ENCODE assay signal across 10 mouse cellular contexts in the genomic region with DNA sequence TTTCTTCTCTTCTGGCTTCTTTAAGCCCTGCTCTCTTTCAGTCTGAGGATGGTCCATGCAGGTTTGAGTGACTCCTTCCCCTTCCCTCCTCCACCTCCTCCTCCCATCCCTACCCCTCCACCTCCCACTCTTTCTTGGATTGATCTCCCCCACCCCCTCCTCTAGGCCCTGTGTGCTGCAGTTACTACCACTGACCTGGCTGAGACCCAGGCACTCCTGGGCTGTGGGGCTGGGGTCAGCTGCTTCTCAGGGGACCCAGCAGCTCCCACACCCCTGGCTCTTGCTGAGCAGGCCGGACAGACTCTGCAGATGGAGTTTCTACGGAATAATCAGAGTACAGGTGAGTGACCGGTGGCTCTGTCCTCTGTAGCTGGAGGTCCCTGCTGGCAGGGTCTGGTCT. TPM values are rescaled to one million over a fixed set of nuclear protein-coding genes. Genes with fewer than 3 reads are reported as not detected.
DNase-seq lines count a peak whose midpoint lies in the region; ATAC-seq lines count a peak whose summit lies in the region.
"Had no signal": no experiment of that assay in that cellular context is flagged by ENCODE, and none has a peak within 500 bp of the region (broad histone marks: within the 10 kb centered on the region; RNA-seq: fewer than 3 reads in every experiment).

No protein-coding gene starts in this region.

- no peaks in the 10 kb centered on the region for H3K9me3 ChIP-seq in forebrain, embryonic 10.5 days
- H3K9me3 ChIP-seq in forebrain, embryonic 13.5 days (replicated peaks), result no peaks in the 10 kb centered on the region
- H3K9me3 ChIP-seq in kidney, embryonic 15.5 days (replicated peaks), result no peaks in the 10 kb centered on the region
- H3K9me3 ChIP-seq in embryonic facial prominence, embryonic 10.5 days, result no peaks in the 10 kb centered on the region
- H3K9me3 ChIP-seq in limb, embryonic 12.5 days, result no peaks in the 10 kb centered on the region
- H3K9me3 ChIP-seq: forebrain, embryonic 15.5 days had no signal

- ATAC-seq in forebrain, embryonic 13.5 days, result no peak
- peak; percentile 9 for ATAC-seq in kidney, embryonic 15.5 days (replicated peaks; ENCODE audit: low FRiP score)
- 0 out of 2 replicates have a peak, but pooled peaks have one; percentile 5 for ATAC-seq in limb, embryonic 12.5 days (ENCODE audit: insufficient number of reproducible peaks, insufficient read depth, low FRiP score, low TSS enrichment, low read depth)

- peak overlapping the region; percentile 8; the same call in 1 of the 2 replicates for H3K4me3 ChIP-seq in forebrain, embryonic 10.5 days
- H3K4me3 ChIP-seq in forebrain, embryonic 13.5 days, result no peak overlapping the region
- peak overlapping the region; percentile 48 for H3K4me3 ChIP-seq in kidney, embryonic 15.5 days (replicated peaks)
- H3K4me3 ChIP-seq in embryonic facial prominence, embryonic 10.5 days, result peak overlapping the region; percentile 27; the same call in 1 of the 2 replicates
- H3K4me3 ChIP-seq in limb, embryonic 12.5 days (replicated peaks), result peak overlapping the region; percentile 15; the same call in 1 of the 2 replicates
- H3K4me3 ChIP-seq: forebrain, embryonic 15.5 days had no signal

- no peak for DNase-seq in forebrain, embryonic 10.5 days (ENCODE audit: extremely low spot score, low spot score)
- no peak for DNase-seq in kidney, adult 18-20 months
- DNase-seq in embryonic facial prominence, embryonic 10.5 days (ENCODE audit: low spot score), result no peak
- no peak for DNase-seq in urinary bladder, adult 18-20 months (ENCODE audit: low spot score in 2 of 2)
- no peak for DNase-seq in thymus, postnatal 14 days
- DNase-seq: cerebellum, adult 8-10 months had no signal

- no peaks in the 10 kb centered on the region for H3K27me3 ChIP-seq in forebrain, embryonic 10.5 days (ENCODE audit: poor library complexity, severe bottlenecking)
- no peaks in the 10 kb centered on the region for H3K27me3 ChIP-seq in forebrain, embryonic 13.5 days
- H3K27me3 ChIP-seq in kidney, embryonic 15.5 days, result no peaks in the 10 kb centered on the region
- H3K27me3 ChIP-seq in embryonic facial prominence, embryonic 10.5 days (replicated peaks; ENCODE audit: low read depth, poor library complexity, severe bottlenecking), result no peaks in the 10 kb centered on the region
- H3K27me3 ChIP-seq in limb, embryonic 12.5 days, result no peaks in the 10 kb centered on the region
- H3K27me3 ChIP-seq: forebrain, embryonic 15.5 days had no signal

- no peak overlapping the region for H3K9ac ChIP-seq in forebrain, embryonic 13.5 days
- H3K9ac ChIP-seq in kidney, embryonic 15.5 days, result peak overlapping the region; percentile 43
- H3K9ac ChIP-seq in limb, embryonic 12.5 days (replicated peaks), result peak overlapping the region; percentile 12; the same call in 1 of the 2 replicates
- H3K9ac ChIP-seq: forebrain, embryonic 15.5 days had no signal

- H3K4me1 ChIP-seq in forebrain, embryonic 10.5 days, result peaks cover 32% of the 10 kb centered on the region
- H3K4me1 ChIP-seq in forebrain, embryonic 13.5 days, result peaks cover 13% of the 10 kb centered on the region; the same call in 1 of the 2 replicates
- peaks cover 53% of the 10 kb centered on the region for H3K4me1 ChIP-seq in kidney, embryonic 15.5 days
- peaks cover 38% of the 10 kb centered on the region for H3K4me1 ChIP-seq in embryonic facial prominence, embryonic 10.5 days
- H3K4me1 ChIP-seq in limb, embryonic 12.5 days (replicated peaks), result peaks cover 40% of the 10 kb centered on the region
- H3K4me1 ChIP-seq: forebrain, embryonic 15.5 days had no signal

- peak overlapping the region; percentile 79 for H3K27ac ChIP-seq in forebrain, embryonic 10.5 days
- no peak overlapping the region for H3K27ac ChIP-seq in forebrain, embryonic 13.5 days
- peak overlapping the region; percentile 97 for H3K27ac ChIP-seq in kidney, embryonic 15.5 days
- peak overlapping the region; percentile 80 for H3K27ac ChIP-seq in embryonic facial prominence, embryonic 10.5 days (replicated peaks)
- peak overlapping the region; percentile 86 for H3K27ac ChIP-seq in limb, embryonic 12.5 days
- H3K27ac ChIP-seq: forebrain, embryonic 15.5 days had no signal

- no peak overlapping the region for H3K4me2 ChIP-seq in forebrain, embryonic 13.5 days
- H3K4me2 ChIP-seq in kidney, embryonic 15.5 days, result peak overlapping the region; percentile 57
- H3K4me2 ChIP-seq in limb, embryonic 12.5 days, result peak overlapping the region; percentile 42
- H3K4me2 ChIP-seq: forebrain, embryonic 15.5 days had no signal

- 0 out of 2 replicates have a peak, but pooled peaks cover 4% of the 10 kb centered on the region for H3K36me3 ChIP-seq in forebrain, embryonic 10.5 days (replicated peaks)
- H3K36me3 ChIP-seq in forebrain, embryonic 13.5 days (ENCODE audit: poor library complexity, severe bottlenecking), result no peaks in the 10 kb centered on the region
- peaks cover 45% of the 10 kb centered on the region for H3K36me3 ChIP-seq in kidney, embryonic 15.5 days
- peaks cover 18% of the 10 kb centered on the region; the same call in 1 of the 2 replicates for H3K36me3 ChIP-seq in embryonic facial prominence, embryonic 10.5 days (replicated peaks)
- peaks cover 33% of the 10 kb centered on the region for H3K36me3 ChIP-seq in limb, embryonic 12.5 days
- H3K36me3 ChIP-seq: forebrain, embryonic 15.5 days had no signal

- WGBS in forebrain, embryonic 10.5 days, result 66% methylated on average over 3 of the region's 3 CpGs
- WGBS in forebrain, embryonic 13.5 days, result 71% methylated on average over 3 of the region's 3 CpGs
- 51% methylated on average over 3 of the region's 3 CpGs for WGBS in kidney, embryonic 15.5 days
- WGBS in embryonic facial prominence, embryonic 10.5 days, result 69% methylated on average over 3 of the region's 3 CpGs
- WGBS in limb, embryonic 12.5 days, result 51% methylated on average over 3 of the region's 3 CpGs

RNA-seq across cellular contexts. Expression of gene Gm45837, which starts 16.1 kb away (rescaled TPM):
- polyA plus RNA-seq in forebrain, embryonic 10.5 days (2016; fragmentation: Nextera tagmentation; extraction: Ambion mirVana), result not detected in 2 replicates
- polyA plus RNA-seq in forebrain, embryonic 13.5 days (2015; fragmentation: Nextera tagmentation; extraction: Ambion mirVana), result not detected in 2 replicates
- 0.14 and 0.21 TPM in 2 replicates for polyA plus RNA-seq in kidney, embryonic 15.5 days (2015; fragmentation: Nextera tagmentation; extraction: Ambion mirVana)
- polyA plus RNA-seq in embryonic facial prominence, embryonic 10.5 days (2016; fragmentation: Nextera tagmentation; extraction: Ambion mirVana), result not detected in 2 replicates
- polyA plus RNA-seq in limb, embryonic 12.5 days (2016; fragmentation: Nextera tagmentation; extraction: Ambion mirVana), result not detected in 2 replicates
- polyA plus RNA-seq: forebrain, embryonic 15.5 days had no signal

RNA-seq across cellular contexts. Expression of gene Pde2a, which starts 26.9 kb away (rescaled TPM):
- 16.2 and 16.3 TPM in 2 replicates for polyA plus RNA-seq in forebrain, embryonic 10.5 days (2016; fragmentation: Nextera tagmentation; extraction: Ambion mirVana)
- 26.2 and 32.2 TPM in 2 replicates for polyA plus RNA-seq in forebrain, embryonic 13.5 days (2015; fragmentation: Nextera tagmentation; extraction: Ambion mirVana)
- 37.3 and 39.5 TPM in 2 replicates for polyA plus RNA-seq in kidney, embryonic 15.5 days (2015; fragmentation: Nextera tagmentation; extraction: Ambion mirVana)
- 21.7 and 22.5 TPM in 2 replicates for polyA plus RNA-seq in embryonic facial prominence, embryonic 10.5 days (2016; fragmentation: Nextera tagmentation; extraction: Ambion mirVana)
- polyA plus RNA-seq in limb, embryonic 12.5 days (2016; fragmentation: Nextera tagmentation; extraction: Ambion mirVana), result 8.9 and 9.0 TPM in 2 replicates

RNA-seq across cellular contexts. Expression of gene Arap1, which starts 46.7 kb away (rescaled TPM):
- polyA plus RNA-seq in forebrain, embryonic 10.5 days (2016; fragmentation: Nextera tagmentation; extraction: Ambion mirVana), result 11.7 and 12.9 TPM in 2 replicates
- 4.8 and 6.0 TPM in 2 replicates for polyA plus RNA-seq in forebrain, embryonic 13.5 days (2015; fragmentation: Nextera tagmentation; extraction: Ambion mirVana)
- polyA plus RNA-seq in kidney, embryonic 15.5 days (2015; fragmentation: Nextera tagmentation; extraction: Ambion mirVana), result 78.9 and 97.1 TPM in 2 replicates
- 15.4 and 17.4 TPM in 2 replicates for polyA plus RNA-seq in embryonic facial prominence, embryonic 10.5 days (2016; fragmentation: Nextera tagmentation; extraction: Ambion mirVana)
- polyA plus RNA-seq in limb, embryonic 12.5 days (2016; fragmentation: Nextera tagmentation; extraction: Ambion mirVana), result 18.0 and 24.0 TPM in 2 replicates
